Mouse (Mus musculus): ENCODE data around the gene Tex22. TPM values are rescaled to one million over a fixed set of nuclear protein-coding genes. Genes with fewer than 3 reads are reported as not detected.

Tex22 gene
- under 1 TPM; 0.34 to 0.87 (median 0.60) TPM for total RNA-seq (2022)

GRCm38 (mm10) chr12:113074329-113075062 is at the start of gene Tex22:
Gene Tex22, plus strand, starts transcription at chr12:113074502.
- DNase-seq (ENCODE audit: low spot score in 2 of 2) = peak; percentile 84 to 88

DNA sequence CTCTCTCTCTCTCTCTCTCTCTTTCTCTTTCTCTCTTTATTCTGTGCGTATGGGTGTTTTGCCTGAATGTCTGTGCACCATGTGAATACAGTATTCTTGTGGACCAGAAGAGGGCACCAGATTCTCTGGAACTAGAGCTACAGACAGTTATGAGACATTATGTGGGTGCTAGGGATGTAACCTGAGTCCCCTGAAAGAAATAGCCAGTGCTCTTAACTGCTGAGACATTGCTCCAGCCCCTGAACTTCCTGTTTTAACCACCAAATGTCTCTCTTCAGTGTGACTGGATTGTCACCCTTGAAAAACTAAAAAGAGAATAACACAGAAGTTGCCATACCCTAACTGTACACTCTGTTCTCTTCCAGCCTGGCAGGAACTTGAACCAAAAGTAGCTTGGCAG is 47.7 kb upstream of the Tex22 start:
- DNase-seq (ENCODE audit: low spot score in 2 of 2) = no peak

GRCm38 (mm10) chr12:113027495-113027894 is 46.8 kb upstream of the Tex22 start:
- no peak for DNase-seq (ENCODE audit: low spot score in 2 of 2)

DNA sequence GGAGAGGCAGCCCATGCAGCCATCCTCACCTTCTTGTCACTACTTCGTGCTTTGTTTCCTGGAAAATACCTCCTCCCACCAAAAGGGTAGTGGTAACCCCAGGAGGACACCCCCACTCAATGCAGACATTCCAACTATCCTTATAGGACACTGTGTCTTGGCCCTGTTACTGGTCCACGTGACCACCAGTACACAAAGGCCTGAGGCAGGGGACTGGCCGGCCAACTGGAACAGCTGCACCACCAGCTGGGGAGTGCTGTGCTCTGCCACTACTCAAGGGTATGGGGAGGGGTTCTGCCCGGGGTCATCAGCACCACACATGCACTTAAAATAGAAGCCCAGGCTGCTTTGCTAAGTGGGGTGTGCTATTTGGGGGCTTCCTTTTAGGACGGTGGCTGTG is 46.2 kb upstream of the Tex22 start:
- DNase-seq (ENCODE audit: low spot score in 2 of 2) = no peak

- no peak for DNase-seq (ENCODE audit: low spot score in 2 of 2)
Measured at GRCm38 (mm10) chr12:113028898-113029297, 45.4 kb upstream of the Tex22 start.

- no peak for DNase-seq (ENCODE audit: low spot score in 2 of 2)
Measured at GRCm38 (mm10) chr12:113030046-113030445, 44.3 kb upstream of the Tex22 start.

DNA sequence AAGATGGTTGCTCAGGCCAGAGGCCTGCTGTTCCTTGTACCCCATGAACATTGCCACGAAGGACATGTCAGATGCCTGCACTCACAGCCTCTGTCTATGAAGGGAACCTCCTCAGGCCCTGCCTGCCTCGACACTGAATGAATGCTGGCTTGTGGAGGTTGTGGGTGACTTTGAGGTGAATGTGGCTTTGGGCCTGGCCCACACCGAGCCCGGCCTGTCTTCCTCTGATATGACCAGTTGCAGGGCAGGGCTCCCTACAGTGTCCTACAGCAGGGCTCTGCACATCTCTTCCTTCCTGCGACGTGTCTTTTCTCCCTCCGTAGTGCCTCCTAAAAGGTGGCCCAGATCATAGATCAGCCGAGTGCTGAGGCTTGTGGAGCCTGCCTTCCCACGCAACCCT is 43.3 kb upstream of the Tex22 start:
- no peak for DNase-seq (ENCODE audit: low spot score in 2 of 2)

DNA sequence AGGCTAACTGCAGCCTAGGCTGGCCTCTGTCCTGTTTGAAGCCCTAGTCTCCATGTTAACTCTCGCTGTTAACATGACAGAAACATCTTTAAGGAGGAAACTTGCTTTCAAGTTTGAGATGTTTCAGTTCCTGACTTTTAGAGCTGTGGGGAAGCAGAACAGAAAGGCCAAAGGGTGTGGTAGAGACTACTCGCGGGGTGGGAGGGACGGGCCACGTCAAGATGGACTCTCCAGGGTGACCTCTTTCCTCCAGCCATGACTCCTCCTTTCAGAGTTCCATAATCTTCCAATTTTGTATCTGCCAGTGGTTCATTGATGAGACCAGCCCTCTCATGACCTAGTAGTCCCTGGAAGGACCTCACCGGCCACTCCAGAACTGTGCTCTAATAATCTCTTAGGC is 42.9 kb upstream of the Tex22 start:
- no peak for DNase-seq (ENCODE audit: low spot score in 2 of 2)

DNA sequence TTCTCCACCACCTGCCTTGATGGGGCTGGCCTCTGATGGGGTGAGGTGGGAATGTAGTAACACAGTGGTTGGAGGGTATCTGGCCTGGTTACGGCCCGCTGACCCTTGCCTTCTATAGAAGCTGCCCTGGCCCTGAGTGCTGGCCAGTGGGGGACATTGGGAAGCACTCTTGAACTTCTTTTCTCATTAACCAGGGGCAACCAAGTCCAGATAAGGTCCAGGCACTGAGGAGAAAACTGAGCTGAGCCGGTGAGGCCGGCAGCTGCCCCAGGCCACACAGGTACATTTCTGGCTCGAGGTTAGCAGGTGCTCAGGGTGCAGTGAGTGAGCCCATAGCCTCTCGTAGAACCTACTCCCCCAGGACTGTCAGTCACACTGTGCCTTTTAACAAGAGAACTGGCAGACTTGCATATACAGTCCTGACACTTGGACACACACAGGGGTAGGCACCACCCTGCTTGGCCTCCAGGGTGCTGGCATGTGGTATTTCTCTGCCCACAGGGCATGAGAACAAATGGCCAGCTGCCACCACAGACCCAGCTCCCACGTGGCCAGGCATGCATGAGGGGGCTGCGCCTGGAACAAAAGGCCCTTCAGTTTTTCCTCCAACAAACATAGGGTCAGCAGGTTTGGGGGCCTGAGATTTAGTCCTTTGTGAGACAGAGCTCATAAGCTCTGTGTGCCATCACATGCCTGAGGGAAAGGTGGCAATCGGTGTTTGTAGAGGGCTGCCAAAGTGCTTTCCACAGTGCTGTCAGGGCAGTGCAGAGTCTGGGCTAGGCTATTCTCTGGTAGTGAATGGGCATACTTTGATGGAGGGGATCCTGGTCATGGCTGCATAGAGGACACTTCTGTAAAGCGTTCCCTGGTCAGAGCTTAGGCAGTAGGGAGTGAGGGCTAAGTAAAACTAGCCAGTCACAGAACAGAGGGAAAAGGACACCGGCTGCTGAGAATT is 41.7 kb upstream of the Tex22 start:
- peak; percentile 51 to 67 for DNase-seq (ENCODE audit: low spot score in 2 of 2)

DNA sequence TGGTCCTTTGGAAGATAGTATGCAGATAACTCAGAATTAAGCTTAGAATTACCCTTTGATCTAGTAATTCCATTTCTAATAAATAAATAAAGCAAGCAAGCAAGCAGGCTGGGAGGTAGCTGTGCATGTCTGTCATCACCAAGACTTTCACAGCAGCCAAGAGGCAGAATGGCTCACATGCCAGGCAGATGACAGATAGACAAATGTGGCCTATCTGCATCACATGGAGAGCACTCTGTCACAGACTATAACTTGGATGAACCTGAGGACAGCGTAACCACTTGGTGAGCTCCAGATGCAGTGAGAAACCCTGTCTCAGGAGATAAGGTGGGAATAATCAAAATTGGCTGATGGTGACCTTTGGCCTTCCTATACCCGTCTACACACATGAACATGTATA is 39.2 kb upstream of the Tex22 start:
- DNase-seq (ENCODE audit: low spot score in 2 of 2) = no peak

DNA sequence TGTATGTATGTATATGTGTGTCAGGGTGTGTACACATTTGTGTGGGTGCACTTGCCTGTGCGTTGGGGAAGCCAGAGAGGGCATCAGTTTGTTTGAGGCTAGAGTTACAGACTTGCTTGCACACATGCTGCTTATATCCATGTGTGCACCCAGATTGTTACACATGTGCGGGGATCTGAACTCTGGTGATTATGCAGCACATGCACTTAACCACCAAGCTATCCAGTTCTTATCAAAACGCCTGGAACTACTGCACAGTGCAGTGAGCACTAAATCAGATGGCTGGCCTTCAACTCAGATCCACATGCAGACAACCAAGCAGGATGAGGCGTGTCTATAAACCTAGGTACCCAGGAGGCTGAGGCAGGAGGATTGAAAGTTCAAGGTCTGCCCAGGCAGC is 37.3 kb upstream of the Tex22 start:
- no peak for DNase-seq (ENCODE audit: low spot score in 2 of 2)

- DNase-seq (ENCODE audit: low spot score in 2 of 2) = no peak
Measured at GRCm38 (mm10) chr12:113038414-113038813, 35.9 kb upstream of the Tex22 start.

- peak; percentile 72 to 74 for DNase-seq (ENCODE audit: low spot score in 2 of 2)
Measured at GRCm38 (mm10) chr12:113041481-113042439, 32.5 kb upstream of the Tex22 start.

- DNase-seq (ENCODE audit: low spot score in 2 of 2) = no peak
Measured at GRCm38 (mm10) chr12:113042543-113042942, 31.8 kb upstream of the Tex22 start.

GRCm38 (mm10) chr12:113044916-113045677 is 29.2 kb upstream of the Tex22 start:
- peak in 1 of 2 experiments; percentile 28 for DNase-seq (ENCODE audit: low spot score in 2 of 2)

DNA sequence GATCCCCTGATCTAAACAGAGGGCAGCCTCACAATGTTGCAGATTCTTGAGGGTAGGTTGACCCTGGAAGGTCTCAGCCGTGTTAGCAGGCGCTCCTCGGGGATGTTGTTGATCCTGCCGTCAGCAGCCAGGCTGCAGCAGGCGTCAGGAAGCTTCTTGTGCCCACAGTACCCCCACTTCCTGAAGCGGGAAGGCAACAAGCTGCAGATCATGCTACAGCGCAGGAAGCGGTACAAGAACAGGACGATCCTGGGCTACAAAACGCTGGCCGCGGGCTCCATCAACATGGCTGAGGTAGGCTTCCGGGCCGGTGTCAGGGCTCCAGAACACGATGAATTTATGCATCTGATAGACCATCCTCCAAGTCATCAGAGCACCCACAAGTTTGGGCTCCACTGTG is 27.4 kb upstream of the Tex22 start:
- DNase-seq (ENCODE audit: low spot score in 2 of 2) = no peak

DNA sequence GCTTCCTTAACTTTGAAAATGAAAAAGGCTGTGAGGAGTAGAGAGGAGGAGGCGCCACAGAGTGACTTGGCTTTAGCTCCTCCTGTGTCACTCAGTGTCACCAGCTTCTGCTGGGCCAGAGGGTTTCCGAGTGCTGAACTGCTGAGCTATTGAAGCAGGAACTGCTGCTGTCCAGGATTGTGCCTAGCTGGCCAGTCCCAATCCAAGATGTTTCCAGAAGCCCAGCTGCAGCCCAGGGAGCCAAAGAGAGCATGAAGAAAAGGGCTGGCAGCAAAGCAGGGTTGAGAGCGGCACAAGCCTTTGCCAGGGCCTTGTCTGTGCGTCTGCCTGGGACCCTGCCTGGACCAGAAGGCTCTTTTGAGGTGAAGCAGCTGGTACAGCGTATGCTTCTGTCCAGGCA is 26.2 kb upstream of the Tex22 start:
- peak; percentile 29 to 38 for DNase-seq (ENCODE audit: low spot score in 2 of 2)

- DNase-seq (ENCODE audit: low spot score in 2 of 2) = no peak
Measured at GRCm38 (mm10) chr12:113049836-113050235, 24.5 kb upstream of the Tex22 start.

DNA sequence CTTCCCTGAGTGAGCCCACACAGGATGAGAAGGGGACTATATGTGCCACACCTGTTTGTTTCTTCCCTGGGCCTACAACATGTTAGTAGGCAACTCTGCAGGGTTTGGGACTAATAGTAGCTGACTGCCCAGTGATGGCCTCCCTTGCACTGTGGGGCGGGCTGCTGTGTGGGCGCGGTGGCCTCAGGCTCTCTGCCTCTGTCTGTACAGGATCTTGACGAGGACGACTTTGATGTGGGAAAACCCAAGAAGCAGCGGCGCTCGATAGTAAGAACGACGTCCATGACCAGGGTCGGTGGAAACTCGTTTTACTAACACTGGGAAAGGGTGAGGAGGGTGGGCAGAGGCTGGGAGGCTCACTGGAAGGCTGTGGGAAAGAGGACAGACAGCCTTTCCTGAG is 23.6 kb upstream of the Tex22 start:
- DNase-seq (ENCODE audit: low spot score in 2 of 2) = no peak

GRCm38 (mm10) chr12:113051628-113052403 is 22.5 kb upstream of the Tex22 start:
- no peak for DNase-seq (ENCODE audit: low spot score in 2 of 2)

Measured in layer of hippocampus, adult 8-10 months (tissue).